Mouse (Mus musculus): ENCODE data around the gene Gm10277.
A peak's percentile ranks its signal among the peaks of the same experiment; 100 is the strongest.
"Not testable (repeated sequence)": the region's sequence is repeated elsewhere in the genome, so short reads cannot be mapped to it uniquely, and the experiment has no call there.

The Gm10277 gene

GRCm38 (mm10) chr11:77775701-77776400 lies 11.7 kb downstream of the Gm10277 start:
- DNase-seq (ENCODE audit: inconsistent age in 2 of 2, low spot score in 1 of 2), result peak in 1 of 2 experiments; percentile 66

- DNase-seq (ENCODE audit: inconsistent age in 2 of 2, low spot score in 1 of 2), result peak; percentile 57 to 76
Measured at GRCm38 (mm10) chr11:77771879-77772713, 15.5 kb downstream of the Gm10277 start.

- peak in 1 of 2 experiments; percentile 35 for DNase-seq (ENCODE audit: inconsistent age in 2 of 2, low spot score in 1 of 2)
Measured at GRCm38 (mm10) chr11:77770346-77770745, 17.2 kb downstream of the Gm10277 start.

- peak in 1 of 2 experiments; percentile 16 for DNase-seq (ENCODE audit: inconsistent age in 2 of 2, low spot score in 1 of 2)
Measured at GRCm38 (mm10) chr11:77769496-77769895, 18.1 kb downstream of the Gm10277 start.

GRCm38 (mm10) chr11:77766351-77767001 lies 21.1 kb downstream of the Gm10277 start:
- peak; percentile 79 to 86 for DNase-seq (ENCODE audit: inconsistent age in 2 of 2, low spot score in 1 of 2)

GRCm38 (mm10) chr11:77765459-77765777 lies 22.1 kb downstream of the Gm10277 start:
- peak in 1 of 2 experiments; percentile 56 for DNase-seq (ENCODE audit: inconsistent age in 2 of 2, low spot score in 1 of 2)

GRCm38 (mm10) chr11:77764694-77765458 lies 22.7 kb downstream of the Gm10277 start:
- peak; percentile 53 to 69 for DNase-seq (ENCODE audit: inconsistent age in 2 of 2, low spot score in 1 of 2)

GRCm38 (mm10) chr11:77763673-77764340 lies 23.7 kb downstream of the Gm10277 start:
- peak; percentile 74 to 85 for DNase-seq (ENCODE audit: inconsistent age in 2 of 2, low spot score in 1 of 2)

GRCm38 (mm10) chr11:77762783-77763672 lies 24.5 kb downstream of the Gm10277 start, which contains the start of gene Myo18a:
Gene Myo18a (plus strand): TSS chr11:77763246.
- DNase-seq (ENCODE audit: inconsistent age in 2 of 2, low spot score in 1 of 2), result peak; percentile 90 to 96

GRCm38 (mm10) chr11:77760031-77760430 lies 27.5 kb downstream of the Gm10277 start:
- no peak for DNase-seq (ENCODE audit: inconsistent age in 2 of 2, low spot score in 1 of 2)

GRCm38 (mm10) chr11:77753469-77753868 lies 34.1 kb downstream of the Gm10277 start:
- no peak for DNase-seq (ENCODE audit: inconsistent age in 2 of 2, low spot score in 1 of 2)

- peak; percentile 60 to 77 for DNase-seq (ENCODE audit: inconsistent age in 2 of 2, low spot score in 1 of 2)
Measured at GRCm38 (mm10) chr11:77752525-77752924, 35.0 kb downstream of the Gm10277 start.

GRCm38 (mm10) chr11:77748996-77749395 lies 38.6 kb downstream of the Gm10277 start:
- no peak for DNase-seq (ENCODE audit: inconsistent age in 2 of 2, low spot score in 1 of 2)

GRCm38 (mm10) chr11:77747103-77747502 lies 40.4 kb downstream of the Gm10277 start:
- not testable (repeated sequence) for DNase-seq (ENCODE audit: inconsistent age in 2 of 2, low spot score in 1 of 2)

GRCm38 (mm10) chr11:77746652-77747051 lies 40.9 kb downstream of the Gm10277 start:
- no peak for DNase-seq (ENCODE audit: inconsistent age in 2 of 2, low spot score in 1 of 2)

GRCm38 (mm10) chr11:77743966-77744365 lies 43.6 kb downstream of the Gm10277 start:
- DNase-seq (ENCODE audit: inconsistent age in 2 of 2, low spot score in 1 of 2), result peak; percentile 64 to 77

- DNase-seq (ENCODE audit: inconsistent age in 2 of 2, low spot score in 1 of 2), result no peak
Measured at GRCm38 (mm10) chr11:77738555-77738954, 49.0 kb downstream of the Gm10277 start.

GRCm38 (mm10) chr11:77737289-77737688 lies 50.3 kb downstream of the Gm10277 start:
- DNase-seq (ENCODE audit: inconsistent age in 2 of 2, low spot score in 1 of 2), result peak; percentile 85 to 96

All from adrenal gland, adult (tissue).